Mouse (Mus musculus) CD4-positive, CD25-positive, alpha-beta regulatory T cell, adult 2 months (primary cell): Measurements from ENCODE around the gene Rnf31.
A peak's percentile ranks its signal among the peaks of the same experiment; 100 is the strongest.

Source experiments
- DNase-seq: peaks from one replicate; pipeline ENCODE4 v3.0.0-alpha.2; 2012; ENCODE audit warnings: low read depth, low spot score

The Rnf31 gene

DNA sequence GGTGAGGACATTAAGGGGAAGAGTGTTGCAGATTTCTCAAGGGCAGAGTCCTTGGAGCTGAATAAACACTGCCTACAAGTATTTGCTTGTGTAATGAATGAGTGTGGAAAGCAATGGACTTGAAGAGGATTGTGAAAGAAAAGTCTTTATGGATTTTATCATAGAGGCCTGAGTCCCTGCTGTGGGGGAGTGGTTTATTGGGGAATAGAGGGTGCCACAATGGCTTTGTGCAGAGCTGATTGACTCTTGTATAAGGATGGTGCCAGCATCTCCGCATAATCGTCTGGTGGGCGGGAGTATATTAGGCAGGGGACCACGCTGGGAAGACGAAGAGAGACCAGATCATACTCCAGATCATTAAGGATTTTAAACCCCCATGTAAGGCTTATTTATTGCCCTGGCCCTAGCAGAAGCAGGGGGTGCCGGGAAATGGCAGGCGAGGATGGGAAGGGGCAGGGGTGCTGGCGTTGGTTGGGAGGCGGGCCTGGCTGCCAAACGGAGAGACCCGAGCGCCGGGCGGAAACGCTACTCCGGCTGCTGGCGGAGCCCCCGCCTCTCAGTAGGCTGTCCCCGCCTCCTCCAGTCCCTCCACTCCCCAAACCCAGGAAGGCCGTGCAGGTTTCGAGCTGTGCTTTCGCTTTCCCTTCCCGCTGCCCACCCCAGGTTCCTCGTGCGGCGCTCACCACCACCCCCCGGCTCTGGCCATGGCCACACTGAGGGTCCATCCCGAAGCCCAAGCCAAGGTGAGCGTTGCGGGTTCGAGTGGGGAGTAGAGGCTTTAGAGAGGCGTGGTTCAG is 13.4 kb upstream of the Rnf31 start, which contains the start of gene Psme1:
Gene Psme1 (plus strand): TSS at position 253 of the 797 bp plus-strand sequence.
- DNase-seq, result peak; percentile 90

GRCm38 (mm10) chr14:55578668-55579269 is 12.7 kb upstream of the Rnf31 start:
- DNase-seq, result peak; percentile 72

DNA sequence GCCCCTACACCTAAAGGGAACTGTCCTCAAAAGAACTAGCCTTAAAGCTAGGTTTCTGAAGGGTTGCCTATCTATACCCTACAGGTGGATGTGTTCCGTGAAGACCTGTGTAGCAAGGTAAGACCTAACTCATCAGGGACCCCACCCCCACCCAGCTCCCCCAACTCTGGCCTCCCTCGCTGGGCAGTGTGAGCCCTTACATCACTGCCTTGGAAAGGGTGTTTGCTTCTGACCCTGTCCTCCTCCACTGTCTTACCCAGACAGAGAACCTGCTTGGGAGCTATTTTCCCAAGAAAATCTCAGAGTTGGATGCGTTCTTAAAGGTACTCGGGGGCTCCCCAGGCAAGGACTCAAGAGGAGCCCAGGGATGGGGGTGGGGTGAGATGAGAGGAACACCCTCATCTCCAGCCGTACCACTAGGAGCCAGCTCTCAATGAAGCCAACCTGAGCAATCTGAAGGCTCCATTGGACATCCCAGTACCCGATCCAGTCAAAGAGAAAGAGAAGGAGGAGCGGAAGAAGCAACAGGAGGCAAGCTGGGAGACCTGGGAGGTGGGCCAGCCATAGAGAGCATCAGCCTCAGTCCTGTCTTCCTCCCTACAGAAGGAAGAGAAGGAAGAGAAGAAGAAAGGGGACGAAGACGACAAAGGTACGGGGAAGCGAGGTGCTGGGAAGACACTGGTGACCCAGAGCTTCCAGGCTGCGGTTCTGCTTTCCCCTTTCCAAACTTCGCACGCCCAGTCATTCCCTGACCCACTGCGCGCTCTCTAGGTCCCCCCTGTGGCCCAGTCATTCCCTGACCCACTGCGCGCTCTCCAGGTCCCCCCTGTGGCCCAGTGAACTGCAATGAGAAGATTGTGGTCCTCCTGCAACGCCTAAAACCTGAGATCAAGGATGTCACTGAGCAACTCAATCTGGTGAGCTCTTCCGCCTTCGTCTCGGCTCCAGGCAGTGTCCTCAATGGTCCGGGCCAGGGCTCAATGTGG is 11.7 kb upstream of the Rnf31 start:
- DNase-seq, result no peak

DNA sequence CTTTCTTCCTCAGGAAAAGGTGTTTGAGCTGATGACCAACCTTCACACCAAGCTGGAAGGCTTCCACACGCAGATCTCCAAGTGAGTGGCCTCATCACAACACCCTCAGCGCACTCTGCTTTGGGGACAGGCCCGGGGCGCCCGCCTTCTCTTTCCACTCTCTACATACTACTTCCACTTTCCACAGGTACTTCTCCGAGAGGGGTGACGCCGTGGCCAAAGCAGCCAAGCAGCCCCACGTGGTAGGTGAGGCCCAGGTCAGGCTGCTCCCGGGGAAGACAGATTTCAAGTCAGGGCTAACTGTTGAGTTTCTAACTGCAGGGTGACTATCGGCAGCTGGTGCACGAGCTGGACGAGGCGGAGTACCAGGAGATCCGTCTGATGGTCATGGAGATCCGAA is 10.8 kb upstream of the Rnf31 start:
- DNase-seq, result no peak

DNA sequence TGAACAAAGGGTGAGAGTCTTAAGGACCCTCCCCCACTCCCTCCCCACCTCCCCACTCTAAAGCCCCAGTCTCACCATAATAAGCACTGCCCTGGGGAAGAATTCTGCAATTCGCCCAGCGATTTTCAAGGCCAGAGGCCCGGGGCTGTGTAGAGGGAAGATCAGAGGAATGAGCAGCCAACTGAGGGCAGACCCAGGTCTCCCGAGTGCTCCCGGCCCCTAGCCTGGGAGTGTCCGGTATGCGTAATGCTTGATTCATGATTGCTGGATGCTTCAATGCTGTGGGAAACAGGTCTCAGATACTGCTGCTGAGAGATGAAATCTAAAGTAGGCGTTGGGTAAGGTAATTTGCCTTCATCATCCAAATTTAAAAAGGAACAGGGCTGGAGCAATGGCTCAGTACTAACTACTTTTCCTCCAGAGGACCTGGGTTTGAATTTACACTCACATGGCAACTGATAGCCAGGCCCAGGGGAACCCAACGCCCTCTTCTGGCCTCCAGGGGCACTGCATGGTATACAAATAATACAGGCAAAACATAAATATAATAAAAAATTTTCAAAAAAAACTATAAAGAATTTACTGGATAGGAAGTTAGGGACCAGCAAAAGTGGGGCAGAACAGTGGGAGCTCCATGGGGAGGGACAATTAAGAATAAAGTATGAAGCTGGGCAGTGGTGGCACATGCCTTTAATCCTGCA is 9.4 kb upstream of the Rnf31 start:
- peak; percentile 58 for DNase-seq

DNA sequence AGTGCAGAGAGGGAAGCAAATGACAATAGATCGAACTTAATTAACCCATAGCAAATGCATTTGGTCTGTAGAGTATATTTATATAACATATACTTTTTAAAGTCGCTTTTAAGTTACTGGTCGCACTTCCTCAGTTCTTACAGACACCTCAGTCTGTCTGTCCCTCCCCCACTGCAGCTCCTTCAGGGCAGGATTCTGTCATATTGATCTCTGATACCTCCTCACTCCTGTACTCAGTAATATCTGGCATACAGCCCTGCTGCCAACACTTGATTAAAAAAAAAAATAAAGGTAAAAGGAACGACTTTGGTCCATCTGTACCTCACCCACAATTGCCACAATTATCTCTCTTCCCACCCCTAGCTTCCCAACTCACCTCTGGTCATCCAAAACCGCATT is 7.2 kb upstream of the Rnf31 start:
- no peak for DNase-seq

DNA sequence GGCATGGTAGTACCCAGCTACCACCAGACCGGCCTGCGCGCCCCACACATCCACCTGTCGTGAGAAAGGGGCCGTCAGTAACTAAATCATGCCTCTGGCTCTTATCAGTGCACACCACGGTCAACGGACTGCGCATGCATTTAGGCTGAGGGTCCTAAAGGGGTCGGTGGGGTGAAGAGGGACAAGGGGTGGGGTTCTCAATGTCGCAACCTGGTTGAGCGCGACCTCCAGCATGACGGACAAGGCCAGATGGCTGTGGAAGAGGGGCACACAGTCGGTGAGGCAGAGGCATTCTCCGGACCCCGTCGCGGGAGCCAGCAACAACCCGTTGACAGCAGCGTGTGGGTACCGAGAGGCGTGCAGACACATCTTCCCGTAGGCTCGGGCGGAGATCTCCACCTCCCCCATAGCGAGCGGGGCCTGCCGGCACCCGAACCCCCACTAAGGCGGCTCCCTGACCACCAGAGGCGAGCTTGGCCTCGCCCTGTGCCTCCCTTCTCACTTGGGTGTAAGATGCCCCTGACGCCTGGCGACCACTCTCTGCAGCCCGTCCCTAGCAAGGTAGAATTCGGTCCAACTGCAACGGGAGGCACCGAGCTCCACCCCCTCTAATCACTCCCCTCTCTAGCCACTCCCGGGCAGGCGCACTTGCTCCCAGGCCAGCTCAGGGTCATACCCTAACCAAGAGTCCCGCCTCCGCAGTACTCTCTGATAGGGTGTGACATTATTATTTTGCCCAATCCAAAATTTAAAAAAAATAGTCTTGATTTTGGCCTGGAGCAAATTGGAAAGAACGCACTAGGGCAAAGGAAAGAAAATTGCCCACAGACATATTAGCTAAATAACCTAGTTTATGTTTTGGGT is 6.6 kb upstream of the Rnf31 start, which contains the start of gene Emc9:
Gene Emc9 (minus strand): TSS at position 601 of the 864 bp plus-strand sequence.
- DNase-seq, result peak; percentile 84

GRCm38 (mm10) chr14:55585566-55585960 is 5.9 kb upstream of the Rnf31 start:
- DNase-seq, result peak; percentile 64

DNA sequence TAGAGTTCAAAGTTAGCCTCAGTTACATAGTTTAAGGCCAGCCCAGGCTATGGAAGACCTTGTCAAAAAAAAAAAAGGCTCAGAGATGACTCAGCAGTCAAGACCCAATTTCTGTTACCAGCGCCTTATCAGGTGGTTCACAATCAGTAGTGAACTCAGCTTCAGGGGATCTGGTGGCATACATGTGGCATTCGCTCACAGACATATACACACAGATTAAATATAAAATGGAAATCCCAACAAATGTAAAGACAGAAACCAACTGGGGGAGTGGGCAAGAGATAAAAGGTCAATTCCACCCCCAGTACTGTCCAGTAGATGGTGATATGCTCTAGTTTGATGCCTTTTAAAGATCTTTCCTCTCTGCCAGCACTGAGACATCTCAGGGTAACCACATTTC is 5.4 kb upstream of the Rnf31 start:
- peak; percentile 40 for DNase-seq

- DNase-seq, result no peak
These were observed 2.2 kb upstream of the Rnf31 start for GRCm38 (mm10) chr14:55589271-55589670.

GRCm38 (mm10) chr14:55589771-55590448 is 1.6 kb upstream of the Rnf31 start:
- peak; percentile 81 for DNase-seq

DNA sequence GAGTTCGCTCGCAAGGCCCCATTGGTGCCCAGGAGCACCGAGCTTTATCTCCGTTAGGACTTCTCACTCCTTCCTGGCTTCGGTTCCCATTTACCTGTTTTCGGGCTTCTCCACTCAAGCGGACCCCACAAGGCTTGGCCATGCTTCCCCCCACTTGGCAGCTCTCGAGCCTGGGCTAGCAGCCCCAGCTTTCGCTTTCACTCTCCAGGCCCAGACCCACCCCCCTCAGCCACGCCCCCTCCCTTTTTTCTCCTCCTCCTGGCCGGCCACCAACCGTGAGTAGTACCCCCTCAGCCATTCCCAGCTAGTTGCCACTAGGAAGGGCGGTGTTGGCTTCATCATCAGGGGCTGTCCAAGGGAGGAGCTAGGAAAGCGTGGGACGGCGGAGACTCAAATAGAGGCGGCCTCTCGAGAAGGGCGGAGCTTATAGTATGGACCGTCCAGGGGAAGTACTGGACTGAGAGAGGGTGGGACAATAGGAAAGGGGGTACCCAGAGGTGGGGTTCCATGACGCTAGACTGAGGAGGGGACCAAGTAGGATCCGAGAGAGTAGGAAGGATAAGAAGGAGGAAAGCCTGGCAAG is 669 bp upstream of the Rnf31 start, which contains the start of gene Psme2:
Gene Psme2 (minus strand): TSS at position 366 of the 583 bp plus-strand sequence.
- peak; percentile 92 for DNase-seq

- DNase-seq, result no peak
These were observed 718 bp downstream of the Rnf31 start for GRCm38 (mm10) chr14:55592226-55592625.

DNA sequence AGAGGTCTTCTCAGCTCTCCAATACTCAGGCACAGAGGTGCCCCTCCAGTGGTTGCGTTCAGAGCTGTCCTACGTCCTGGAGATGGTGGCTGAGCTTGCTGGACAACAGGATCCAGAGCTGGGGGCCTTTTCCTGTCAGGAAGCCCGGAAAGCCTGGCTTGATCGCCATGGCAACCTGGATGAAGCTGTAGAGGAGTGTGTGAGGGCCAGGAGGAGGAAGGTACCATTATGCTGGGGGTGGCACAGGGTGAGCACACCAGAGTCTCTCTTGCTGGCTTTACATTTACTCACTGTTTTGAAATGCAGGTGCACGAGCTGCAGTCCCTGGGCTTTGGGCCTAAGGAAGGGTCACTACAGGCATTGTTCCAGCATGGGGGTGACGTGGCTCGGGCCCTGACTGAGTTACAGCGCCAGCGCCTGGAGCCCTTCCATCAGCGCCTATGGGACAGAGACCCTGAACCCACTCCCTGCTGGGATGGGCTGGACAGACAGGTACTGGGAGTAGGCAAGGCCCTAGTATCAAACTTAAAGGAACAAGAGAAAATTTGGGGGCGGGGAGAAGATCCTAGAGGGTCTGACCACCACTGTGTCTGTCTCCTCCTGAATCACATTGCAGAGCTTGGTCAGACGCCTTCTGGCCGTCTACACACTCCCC is 4.7 kb downstream of the Rnf31 start:
- DNase-seq, result no peak

DNA sequence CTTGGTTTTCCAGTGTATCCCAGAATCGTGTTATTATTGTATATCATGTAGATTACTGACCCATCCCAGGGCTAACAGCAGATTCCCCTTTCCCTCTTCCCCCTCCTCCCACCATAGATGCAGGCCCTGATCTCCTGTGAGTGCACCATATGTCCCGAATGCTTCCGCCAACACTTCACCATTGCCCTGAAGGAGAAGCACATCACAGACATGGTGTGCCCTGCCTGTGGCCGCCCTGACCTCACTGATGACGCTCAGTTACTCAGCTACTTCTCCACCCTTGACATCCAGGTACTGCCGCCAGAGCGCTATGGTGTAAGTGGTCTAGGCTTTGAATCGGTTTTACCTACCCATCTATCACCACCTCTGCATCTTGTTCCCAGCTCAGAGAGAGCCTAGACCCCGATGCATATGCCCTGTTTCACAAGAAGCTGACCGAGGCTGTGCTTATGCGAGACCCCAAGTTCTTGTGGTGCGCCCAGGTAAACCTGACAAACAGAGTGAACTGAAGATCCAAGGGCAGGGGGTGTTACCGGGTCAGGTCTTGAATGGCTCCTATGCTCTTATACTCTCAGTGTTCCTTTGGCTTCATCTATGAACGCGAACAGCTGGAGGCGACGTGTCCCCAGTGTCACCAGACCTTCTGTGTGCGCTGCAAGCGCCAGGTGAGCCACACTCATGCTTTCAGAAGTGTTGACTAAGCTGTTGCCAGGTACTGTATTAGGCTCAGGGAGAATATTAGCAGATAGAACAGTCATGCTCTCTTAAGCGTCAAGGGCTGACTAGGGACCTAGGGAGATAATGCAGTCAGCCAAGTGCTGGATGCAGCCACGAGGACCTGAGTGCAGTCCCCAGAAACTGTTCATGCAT is 7.2 kb downstream of the Rnf31 start:
- no peak for DNase-seq

DNA sequence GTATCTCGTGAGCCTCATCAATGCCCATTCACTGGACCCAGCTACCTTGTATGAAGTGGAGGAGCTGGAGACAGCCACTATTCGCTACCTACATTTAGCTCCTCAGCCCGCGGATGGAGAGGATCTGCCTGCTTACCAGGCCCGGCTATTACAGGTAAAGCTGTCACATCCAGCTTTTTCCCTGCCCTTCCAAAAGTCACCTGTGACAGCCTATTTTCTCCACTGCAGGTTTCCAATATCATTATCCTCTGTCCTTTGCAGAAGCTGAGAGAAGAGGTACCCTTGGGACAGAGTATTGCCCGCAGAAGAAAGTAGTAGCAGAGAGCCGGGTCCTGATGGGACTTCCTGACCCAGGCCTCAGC is 11.7 kb downstream of the Rnf31 start, which contains the start of gene Irf9:
Gene Irf9 (plus strand): TSS at position 301 of the 362 bp plus-strand sequence.
- peak; percentile 28 for DNase-seq
